Mouse (Mus musculus) MEL (cell line): ENCODE results near the gene Gm12166. TPM values are rescaled to one million over a fixed set of nuclear protein-coding genes. Genes with fewer than 3 reads are reported as not detected.

Experiments used
- DNase-seq: peaks from one replicate; pipeline ENCODE4 v3.0.0; 2011; ENCODE audit warnings: low read depth, low spot score
- H3K27ac ChIP-seq: 2 replicates; pipeline ENCODE4 v1.5.1; 2012; ENCODE audit warnings: low read depth, mild to moderate bottlenecking, control low read depth, low read length, moderate library complexity; ENCODE audit not compliant: control insufficient read depth
- H3K27me3 ChIP-seq, 2 experiments: fragments of 150-350 bp in 1 of 2; sonication (generic) in 1 of 2; 2 replicates each; pipeline ENCODE4 v1.6.1; 2012; ENCODE audit warnings: low read length in 2 of 2, mild to moderate bottlenecking in 2 of 2, improper control_type of control experiment in 1 of 2, moderate library complexity in 1 of 2; ENCODE audit not compliant: insufficient read depth in 2 of 2, control insufficient read depth in 1 of 2
- H3K36me3 ChIP-seq, 2 experiments: 2 replicates each; pipeline ENCODE4 v1.6.1; 2012 to 2014; ENCODE audit warnings: low read length in 2 of 2, improper control_type of control experiment in 1 of 2, inconsistent platforms in 1 of 2, mild to moderate bottlenecking in 1 of 2; ENCODE audit not compliant: insufficient read depth in 2 of 2, control insufficient read depth in 1 of 2
- H3K4me1 ChIP-seq, 2 experiments: fragments of 150-350 bp in 1 of 2; sonication (generic) in 1 of 2; 2 replicates each; pipeline ENCODE4 v1.6.1; 2012; ENCODE audit warnings: low read length in 2 of 2, improper control_type of control experiment in 1 of 2, mild to moderate bottlenecking in 1 of 2; ENCODE audit not compliant: insufficient read depth in 2 of 2, control insufficient read depth in 1 of 2
- H3K4me3 ChIP-seq, 2 experiments: fragments of 150-350 bp in 1 of 2; sonication (generic) in 1 of 2; 2 replicates each; pipeline ENCODE4 v1.5.1; 2012; ENCODE audit warnings: low read depth in 2 of 2, low read length in 2 of 2, mild to moderate bottlenecking in 2 of 2, moderate library complexity in 2 of 2, control low read depth in 1 of 2, improper control_type of control experiment in 1 of 2; ENCODE audit not compliant: control insufficient read depth in 1 of 2, insufficient read depth in 1 of 2
- H3K79me2 ChIP-seq: 2 replicates; pipeline ENCODE4 v1.6.1; 2012; ENCODE audit warnings: mild to moderate bottlenecking, low read length, moderate library complexity; ENCODE audit not compliant: control insufficient read depth, poor library complexity, insufficient read depth
- H3K9ac ChIP-seq: 2 replicates; pipeline ENCODE4 v1.6.1; 2012; ENCODE audit warnings: low read depth, mild to moderate bottlenecking, control low read depth, low read length, moderate library complexity; ENCODE audit not compliant: control insufficient read depth, poor library complexity, severe bottlenecking
- H3K9me3 ChIP-seq: fragments of 150-350 bp; sonication (generic); replicated peaks from 2 replicates; pipeline ENCODE4 v1.6.1; 2012; ENCODE audit warnings: mild to moderate bottlenecking, low read length, improper control_type of control experiment, moderate library complexity; ENCODE audit not compliant: insufficient read depth
- CHD1 ChIP-seq: IDR thresholded peaks from 2 replicates; pipeline ENCODE4 v1.6.1; 2012; ENCODE audit warnings: low read depth, mild to moderate bottlenecking, inconsistent platforms, low read length, improper control_type of control experiment
- CTCF ChIP-seq, 3 experiments: IDR thresholded peaks in 2 of 3; conservative IDR thresholded peaks in 1 of 3; 2 replicates each; pipeline ENCODE4 v1.5.1; 2011 to 2012; ENCODE audit warnings: low read length in 3 of 3, low read depth in 2 of 3, mild to moderate bottlenecking in 2 of 3, improper control_type of control experiment in 1 of 3, inconsistent platforms in 1 of 3, mixed read lengths in 1 of 3, moderate library complexity in 1 of 3; ENCODE audit not compliant: control insufficient read depth in 1 of 3, insufficient read depth in 1 of 3, poor library complexity in 1 of 3, severe bottlenecking in 1 of 3
- ELF1 ChIP-seq: IDR thresholded peaks from 2 replicates; pipeline ENCODE4 v1.6.1; 2014; ENCODE audit warnings: low read depth, mild to moderate bottlenecking, inconsistent platforms, low read length, improper control_type of control experiment, moderate library complexity
- EP300 ChIP-seq, 2 experiments: IDR thresholded peaks; 2 replicates each; pipeline ENCODE4 v1.6.1; 2011; ENCODE audit warnings: improper control_type of control experiment in 2 of 2, low read length in 2 of 2, low read depth in 1 of 2, mild to moderate bottlenecking in 1 of 2
- HCFC1 ChIP-seq: IDR thresholded peaks from 2 replicates; pipeline ENCODE4 v1.6.1; 2012; ENCODE audit warnings: low read depth, mild to moderate bottlenecking, inconsistent platforms, low read length, improper control_type of control experiment, moderate library complexity
- JUND ChIP-seq: IDR thresholded peaks from 2 replicates; pipeline ENCODE4 v1.6.1; 2011; ENCODE audit warnings: low read depth, mild to moderate bottlenecking, improper control_type of control experiment, low read length
- NRF1 ChIP-seq: IDR thresholded peaks from 2 replicates; pipeline ENCODE4 v1.6.1; 2014; ENCODE audit warnings: low read depth, mild to moderate bottlenecking, inconsistent platforms, low read length, improper control_type of control experiment, moderate library complexity; ENCODE audit not compliant: poor library complexity, insufficient read depth, severe bottlenecking
- RAD21 ChIP-seq: IDR thresholded peaks from 2 replicates; pipeline ENCODE4 v1.6.1; 2011; ENCODE audit warnings: mild to moderate bottlenecking, low read depth, low read length, improper control_type of control experiment
- SIN3A ChIP-seq: IDR thresholded peaks from 2 replicates; pipeline ENCODE4 v1.6.1; 2012; ENCODE audit warnings: low read length, improper control_type of control experiment, inconsistent platforms
- SMC3 ChIP-seq: IDR thresholded peaks from 2 replicates; pipeline ENCODE4 v1.6.1; 2011; ENCODE audit warnings: low read depth, low read length, improper control_type of control experiment
- USF2 ChIP-seq, 2 experiments: IDR thresholded peaks; 2 replicates each; pipeline ENCODE4 v1.6.1; 2011 to 2012; ENCODE audit warnings: improper control_type of control experiment in 2 of 2, low read length in 2 of 2, borderline replicate concordance in 1 of 2, inconsistent platforms in 1 of 2, low read depth in 1 of 2, mild to moderate bottlenecking in 1 of 2; ENCODE audit not compliant: insufficient read depth in 1 of 2
- ZC3H11A ChIP-seq: IDR thresholded peaks from 2 replicates; pipeline ENCODE4 v1.6.1; 2012; ENCODE audit warnings: low read depth, mild to moderate bottlenecking, inconsistent platforms, low read length, improper control_type of control experiment
- polyA plus RNA-seq, 2 experiments: library from polyadenylated mRNA; stranded (reverse) in 1 of 2; unstranded in 1 of 2; fragments of >175 nt in 1 of 2; fragments of >200 nt in 1 of 2; gene quantifications; 2 replicates each; pipeline versions ENCODE4 v1.2.1 to v1.2.4; 2012; ENCODE audit warnings: low replicate concordance in 2 of 2, low read depth in 1 of 2; ENCODE audit not compliant: insufficient read length in 2 of 2, insufficient read depth in 1 of 2, missing spikeins in 1 of 2
- total RNA-seq: library from RNA; depleted of rRNA; stranded (reverse); fragments of 300-350 nt; gene quantifications from 2 replicates; pipeline ENCODE4 v1.2.3, GENCODE M21; 2012; rRNA removed

The Gm12166 gene
- total and polyA plus RNA-seq, 3 experiments = 4.1 to 6.8 TPM; not detected in 1

DNA sequence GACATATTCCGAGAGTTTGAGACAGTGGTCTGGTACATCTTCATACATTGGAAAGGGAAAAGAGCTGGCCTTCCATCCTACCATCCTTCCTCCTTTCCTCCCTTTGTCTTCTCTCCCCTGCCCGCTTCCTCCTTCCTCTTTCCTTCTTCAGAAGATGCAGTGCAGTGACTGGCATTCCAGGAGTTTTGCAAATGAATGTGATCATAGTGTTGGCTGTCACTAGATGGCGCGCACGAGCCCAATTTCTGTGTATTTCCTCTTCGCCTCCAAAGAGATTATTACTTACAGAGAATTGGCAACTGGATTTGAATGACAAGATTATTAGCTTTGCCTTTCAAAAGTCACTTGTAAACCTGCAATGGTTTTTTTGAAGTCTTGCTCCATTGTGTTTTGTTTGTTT lies 36.1 kb downstream of the Gm12166 start:
- Histone ChIP-seq H3K4me3 (no peak overlapping the region), H3K27me3 (peaks cover 0 to 2% of the 10 kb centered on the region in 2 experiments; a peak in 1 of 4 replicates), H3K79me2 (no peaks in the 10 kb centered on the region), H3K36me3 (no peaks in the 10 kb centered on the region)
- no peak for TF ChIP-seq NRF1
- TF ChIP-seq JUND = no peak
- TF ChIP-seq SMC3 = peak; percentile 96
- TF ChIP-seq CTCF (IDR thresholded peaks at IDR 0.05 in 2 of 3, conservative IDR thresholded peaks at IDR 0.05 in 1 of 3; ENCODE audit: control insufficient read depth in 1 of 3, insufficient read depth in 1 of 3, low read depth in 2 of 3, low read length in 3 of 3, poor library complexity in 1 of 3, severe bottlenecking in 1 of 3) = peak; percentile 80 to 95 (median 87)
- TF ChIP-seq ELF1 = no peak
- 0 out of 2 replicates have a peak, but pooled peaks have one; percentile 25 for TF ChIP-seq SIN3A
- no peak for TF ChIP-seq CHD1
- TF ChIP-seq HCFC1 = 0 out of 2 replicates have a peak, but pooled peaks have one; percentile 28
- TF ChIP-seq ZC3H11A = peak; percentile 91
- no peak for TF ChIP-seq USF2 (IDR thresholded peaks at IDR 0.05; ENCODE audit: borderline replicate concordance in 1 of 2, insufficient read depth in 1 of 2, low read depth in 1 of 2, low read length in 2 of 2)
- no peak for TF ChIP-seq EP300 (IDR thresholded peaks at IDR 0.05; ENCODE audit: low read depth in 1 of 2, low read length in 2 of 2)
- TF ChIP-seq RAD21 = peak; percentile 87
- TF ChIP-seq, all 39 proteins: peak for 6
- H3K9me3 ChIP-seq = no peaks in the 10 kb centered on the region
- no peak overlapping the region for H3K27ac ChIP-seq
- no peaks in the 10 kb centered on the region for H3K4me1 ChIP-seq
- DNase-seq = peak; percentile 81
- no peak overlapping the region for H3K9ac ChIP-seq

Other genes with a start within 250 kb of the Gm12166 start
- 89.8 and 102 TPM in 2 replicates for gene Clint1, start 200.3 kb downstream of the Gm12166 start, total RNA-seq
- gene Clint1, start 200.3 kb downstream of the Gm12166 start, polyA plus RNA-seq = 100 to 1,000 TPM in 1 of 2 experiments, 10 to 100 TPM in 1; 58.5 to 184 TPM
- 22.3 and 22.8 TPM in 2 replicates for gene Lsm11, start 107.4 kb downstream of the Gm12166 start, total RNA-seq
- 10 to 100 TPM in 1 of 2 experiments, not detected in 1; 20.2 TPM for gene Lsm11, start 107.4 kb downstream of the Gm12166 start, polyA plus RNA-seq
- 62.9 and 65.8 TPM in 2 replicates for gene Thg1l, start 96.8 kb downstream of the Gm12166 start, total RNA-seq
- 100 to 1,000 TPM in 1 of 2 experiments, 10 to 100 TPM in 1; 77.5 to 569 TPM for gene Thg1l, start 96.8 kb downstream of the Gm12166 start, polyA plus RNA-seq
- not detected in 2 replicates for gene Sox30, start 72.0 kb downstream of the Gm12166 start, total RNA-seq
- not detected for gene Sox30, start 72.0 kb downstream of the Gm12166 start, polyA plus RNA-seq
- 0.12 and 0.16 TPM in 2 replicates for gene Adam19, start 3.7 kb upstream of the Gm12166 start, total RNA-seq
- gene Adam19, start 3.7 kb upstream of the Gm12166 start, polyA plus RNA-seq = under 1 TPM in 1 of 2 experiments, not detected in 1; 0.19 TPM
- not detected in 2 replicates for gene Nipal4, start 114.2 kb upstream of the Gm12166 start, total RNA-seq
- not detected for gene Nipal4, start 114.2 kb upstream of the Gm12166 start, polyA plus RNA-seq
- gene Fndc9, start 183.2 kb upstream of the Gm12166 start, total RNA-seq = 0.07 and 0.08 TPM in 2 replicates
- under 1 TPM in 1 of 2 experiments, not detected in 1; 0.35 TPM for gene Fndc9, start 183.2 kb upstream of the Gm12166 start, polyA plus RNA-seq